Mouse (Mus musculus) spleen, adult 2 months (tissue): ENCODE data around the gene Clip3.

Experiments used
- CTCF ChIP-seq: fragments of 200-500 bp; IDR thresholded peaks from 2 replicates; pipeline ENCODE4 v1.5.1; 2011; ENCODE audit warnings: mild to moderate bottlenecking, inconsistent platforms; ENCODE audit not compliant: insufficient read depth, insufficient read length, insufficient replicate concordance; ENCODE audit errors: extremely low read depth
- POLR2A ChIP-seq: fragments of 200-500 bp; IDR thresholded peaks from 2 replicates; pipeline ENCODE4 v1.6.1; 2011; ENCODE audit warnings: low read depth, low read length, inconsistent platforms

DNA sequence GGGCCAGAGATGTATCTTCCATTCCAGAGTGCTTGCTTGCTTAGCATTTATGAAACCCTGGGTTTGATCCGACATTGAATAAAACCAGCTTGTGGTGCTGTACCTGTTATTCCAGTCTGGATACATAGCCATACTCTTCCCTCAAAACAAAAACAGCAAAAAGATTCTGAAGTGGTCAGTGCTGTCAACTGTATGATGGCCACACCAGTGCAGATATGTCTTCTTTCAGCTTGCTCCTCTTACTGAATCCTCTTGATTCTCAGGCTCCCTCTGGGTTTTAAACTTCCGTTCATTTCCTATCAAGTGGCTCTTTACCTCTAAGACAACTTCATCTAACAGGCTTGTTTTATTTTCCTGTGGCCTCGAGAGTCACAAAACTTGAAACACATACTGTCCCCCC lies 32.3 kb downstream of the Clip3 start, which contains the start of gene Sdhaf1:
- TF ChIP-seq CTCF (no peak), POLR2A (no peak)
